Mouse (Mus musculus): ENCODE measurements at regions not wholly inside any gene's neighbourhood (a gene's known extent, or its start where the extent isn't known, plus 50 kb on each side); places are given as distances from the start of the nearest gene placed in this dataset.

GRCm38 (mm10) chr15:60096131-60096530 lies 79.7 kb upstream of the 4933412E24Rik start:
- Histone ChIP-seq H3K27ac (ENCODE audit: control insufficient read depth, insufficient read depth, low read depth, low read length, poor library complexity) (no peak overlapping the region), H3K4me1 (ENCODE audit: control insufficient read depth, insufficient read depth, low read length) (no peaks in the 10 kb centered on the region), H3K4me3 (replicated peaks; ENCODE audit: control insufficient read depth, low read depth, low read length) (no peak overlapping the region)
- TF ChIP-seq POLR2A (IDR thresholded peaks at IDR 0.05; ENCODE audit: borderline replicate concordance, control insufficient read depth, low read depth, low read length) (no peak), CTCF (IDR thresholded peaks at IDR 0.05; ENCODE audit: control insufficient read depth, insufficient read depth, low read length) (no peak)
- WGBS, result 82% methylated on average over 4 of the region's 4 CpGs

- TF ChIP-seq CTCF (IDR thresholded peaks at IDR 0.05; ENCODE audit: control insufficient read depth, insufficient read depth, low read length) (no peak), POLR2A (IDR thresholded peaks at IDR 0.05; ENCODE audit: borderline replicate concordance, control insufficient read depth, low read depth, low read length) (no peak)
- H3K4me1 ChIP-seq (ENCODE audit: control insufficient read depth, insufficient read depth, low read length), result no peaks in the 10 kb centered on the region
- H3K4me3 ChIP-seq (replicated peaks; ENCODE audit: control insufficient read depth, low read depth, low read length), result no peak overlapping the region
- H3K27ac ChIP-seq (ENCODE audit: control insufficient read depth, insufficient read depth, low read depth, low read length, poor library complexity), result no peak overlapping the region
- 88% methylated on average over 5 of the region's 5 CpGs for WGBS
These were observed 73.5 kb upstream of the 4933412E24Rik start for GRCm38 (mm10) chr15:60089921-60090320.

- WGBS, result 78% methylated on average over 10 of the region's 10 CpGs
- TF ChIP-seq CTCF (IDR thresholded peaks at IDR 0.05; ENCODE audit: control insufficient read depth, insufficient read depth, low read length) (no peak), POLR2A (IDR thresholded peaks at IDR 0.05; ENCODE audit: borderline replicate concordance, control insufficient read depth, low read depth, low read length) (no peak)
- Histone ChIP-seq H3K4me3 (replicated peaks; ENCODE audit: control insufficient read depth, low read depth, low read length) (no peak overlapping the region), H3K27ac (ENCODE audit: control insufficient read depth, insufficient read depth, low read depth, low read length, poor library complexity) (no peak overlapping the region), H3K4me1 (ENCODE audit: control insufficient read depth, insufficient read depth, low read length) (no peaks in the 10 kb centered on the region)
These were observed 72.8 kb upstream of the 4933412E24Rik start for GRCm38 (mm10) chr15:60088964-60089899.
